Mouse (Mus musculus) cerebellum, postnatal 4 days (tissue): Measurements from ENCODE around the gene Mgst3.

Experiments
- DNase-seq, 2 experiments: peaks; one replicate each; pipeline ENCODE4 v3.0.0; 2022; ENCODE audit warnings: low spot score in 2 of 2, mixed read lengths in 1 of 2

Gene Mgst3

DNA sequence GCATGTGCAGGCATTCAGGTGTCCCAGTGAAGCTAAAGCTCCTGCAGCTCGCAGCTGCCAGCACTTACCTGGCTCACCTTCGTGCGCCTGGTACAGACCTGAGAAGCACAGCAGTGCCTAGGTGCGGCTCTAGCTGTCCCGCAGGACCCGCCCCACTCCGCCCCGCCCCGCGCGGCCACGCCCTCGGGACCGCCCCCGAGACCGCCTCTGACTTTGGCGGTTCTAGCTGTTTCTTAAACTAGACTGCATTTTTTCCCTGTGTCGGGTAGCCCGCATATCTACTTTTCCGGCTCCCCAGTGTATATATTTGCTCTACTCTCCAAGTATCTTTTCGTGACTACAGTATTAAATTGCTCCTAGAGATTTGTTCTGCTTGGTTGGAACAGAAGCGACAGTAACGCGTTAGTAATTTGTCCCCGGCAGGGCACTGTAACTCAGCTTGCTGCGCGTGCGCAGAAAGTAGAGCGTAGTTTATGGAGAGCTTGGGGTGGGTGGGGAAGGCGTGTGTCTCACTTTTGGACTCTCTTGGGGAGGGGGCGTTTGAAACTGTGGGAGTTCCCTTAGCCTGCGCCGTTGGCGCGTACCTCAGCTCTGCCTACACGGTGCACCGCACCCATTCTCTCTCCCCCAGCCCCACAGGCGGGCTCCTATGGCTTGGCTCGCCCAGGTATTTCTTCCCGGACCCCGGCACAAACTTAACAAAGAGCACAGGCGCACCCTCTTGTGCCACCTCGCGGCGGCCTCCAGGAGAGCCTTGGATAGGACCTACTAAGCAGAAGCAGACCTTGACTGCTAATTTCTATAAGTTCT lies at the start of gene Mgst3:
TSS of gene Mgst3 (minus strand) at position 159 of the 810 bp plus-strand sequence.
- peak; percentile 79 to 91 for DNase-seq

DNA sequence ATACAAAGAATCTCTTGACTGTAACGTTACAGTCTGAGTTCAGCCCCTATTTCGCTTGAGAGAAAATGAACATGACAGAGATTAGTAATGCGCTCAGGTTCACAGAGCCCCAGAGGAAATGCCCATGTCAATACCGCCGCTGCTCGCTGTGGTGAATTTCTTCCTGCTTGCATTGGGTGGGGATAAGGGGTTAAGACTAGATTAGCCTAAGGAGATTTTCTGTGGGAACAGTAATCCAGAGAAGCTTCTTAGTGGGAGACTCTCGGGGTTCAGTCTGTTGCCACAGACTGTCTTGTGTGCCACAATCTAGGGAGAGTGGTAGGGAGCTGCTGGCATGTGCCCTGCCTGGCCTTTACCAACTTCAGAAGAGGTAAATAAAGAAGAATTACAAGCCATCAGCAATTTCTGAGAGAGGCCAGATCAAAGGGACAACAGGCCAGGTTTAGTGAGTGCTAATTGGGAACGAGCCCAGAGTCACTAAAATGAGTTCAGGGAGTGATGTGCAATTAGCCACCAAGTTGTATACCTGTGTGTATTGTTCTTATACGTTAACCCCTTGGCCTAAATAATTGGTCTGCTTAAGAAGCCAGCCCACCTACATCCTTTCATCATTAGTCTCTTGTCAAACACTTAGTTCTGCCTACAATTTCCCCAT lies 44.7 kb upstream of the Mgst3 start:
- DNase-seq: no peak

DNA sequence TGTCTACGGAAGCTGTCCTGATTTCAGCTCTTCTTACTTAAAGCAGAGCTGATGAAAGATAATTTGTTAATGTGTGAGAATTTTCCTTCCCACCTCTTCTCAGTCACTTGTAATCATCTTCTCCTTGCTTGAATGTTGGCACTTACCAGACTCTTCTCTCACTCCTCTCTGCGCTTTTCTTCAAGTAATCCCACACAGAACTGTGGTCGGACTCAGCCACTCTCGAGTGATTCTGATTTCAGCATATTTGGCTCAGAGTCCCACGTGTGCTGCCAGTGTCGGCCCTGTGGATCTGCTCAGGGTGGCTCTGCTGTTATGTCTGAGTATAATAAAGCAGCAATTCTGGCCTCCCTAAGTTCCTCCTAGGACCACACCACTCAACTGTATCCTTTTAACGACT lies 43.5 kb upstream of the Mgst3 start:
- no peak for DNase-seq

DNA sequence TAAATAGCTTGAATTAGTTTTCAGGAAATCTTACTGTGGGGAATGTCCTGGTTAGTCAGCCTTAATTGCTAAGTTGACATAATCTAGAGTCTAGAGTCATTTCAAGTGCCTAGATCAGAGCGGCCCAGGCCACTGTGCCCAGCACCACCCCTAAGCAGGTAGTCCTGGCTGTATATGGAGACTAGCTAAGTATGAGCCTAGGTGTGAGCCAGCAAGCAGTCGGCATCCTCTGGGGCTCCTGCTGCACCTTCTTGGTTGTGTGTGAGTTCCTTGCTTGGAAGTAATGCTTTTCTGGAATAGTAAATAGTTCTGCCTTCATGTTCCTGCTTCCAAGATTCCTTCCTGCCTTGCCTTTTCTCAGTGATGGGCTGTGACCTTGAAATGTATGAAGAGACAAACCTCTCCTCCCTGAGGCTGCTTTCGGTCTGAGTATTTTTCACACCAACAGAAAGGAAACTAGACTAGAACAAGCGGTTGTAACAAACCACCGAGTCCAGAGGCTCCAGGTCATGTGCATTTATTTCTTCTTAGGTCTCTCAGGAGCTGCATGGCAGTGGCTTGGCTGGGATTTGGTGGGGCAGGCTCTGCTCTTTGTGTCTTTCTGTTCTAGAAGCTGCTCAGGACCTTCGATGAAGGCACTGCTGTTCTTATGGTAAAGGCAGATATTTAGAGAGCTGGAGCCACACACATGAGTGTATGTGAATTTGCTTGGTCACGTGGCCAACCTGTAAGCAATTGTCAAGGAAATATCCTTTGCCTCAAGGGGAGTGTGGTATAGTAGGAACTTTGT lies 42.7 kb upstream of the Mgst3 start:
- no peak for DNase-seq

DNA sequence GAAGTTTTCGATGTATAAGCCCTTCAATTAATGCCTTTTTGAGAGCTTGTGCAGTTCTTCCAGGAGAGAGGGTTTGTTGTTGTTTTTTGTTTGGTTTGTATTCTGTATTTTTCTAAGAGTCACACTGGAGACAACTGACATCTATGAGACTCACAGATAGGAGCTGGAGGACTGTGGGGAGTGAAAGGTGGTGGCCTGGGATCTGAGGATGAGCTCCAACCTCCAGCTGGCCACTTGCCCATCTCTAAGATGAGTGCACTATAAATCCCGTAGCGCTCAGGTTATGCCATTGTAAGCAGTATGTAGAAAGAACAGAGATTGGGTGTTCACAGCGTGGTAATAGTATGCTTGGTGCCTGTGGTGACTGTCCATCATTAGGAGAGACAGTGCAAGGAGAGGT lies 41.3 kb upstream of the Mgst3 start:
- DNase-seq: no peak

DNA sequence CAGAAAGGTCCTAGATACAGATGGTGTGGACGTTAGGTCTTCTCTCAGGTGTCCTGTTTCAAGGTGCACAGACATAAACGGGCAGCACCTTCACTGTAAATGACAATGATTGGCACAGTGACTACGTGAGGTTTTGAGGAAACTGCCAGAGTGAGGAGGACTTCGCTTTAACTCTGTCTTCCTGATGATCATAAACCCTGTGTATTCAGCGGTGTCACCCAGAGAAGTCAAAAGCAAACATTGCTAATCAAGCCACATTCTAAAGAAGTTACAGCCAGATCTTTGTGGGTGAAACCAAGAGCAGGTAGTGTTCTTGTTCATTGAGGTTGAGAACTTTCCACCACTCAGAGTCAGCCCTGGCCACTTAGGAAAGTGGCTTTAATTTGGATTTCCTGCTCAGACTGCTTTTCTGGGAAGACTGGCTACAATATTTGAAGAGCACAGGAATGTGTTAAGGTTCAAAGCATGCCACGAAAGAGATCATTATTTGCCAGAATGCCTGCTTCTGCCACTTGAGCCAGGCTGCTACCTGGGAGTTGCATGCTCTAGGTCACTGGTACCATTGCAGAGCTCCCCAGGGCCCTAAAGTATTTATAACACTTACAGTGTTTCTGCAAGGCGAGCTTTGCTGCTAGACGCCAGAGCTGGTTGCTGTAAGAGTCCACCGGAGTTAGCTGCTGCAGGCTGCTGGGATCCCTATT lies 37.5 kb upstream of the Mgst3 start:
- no peak for DNase-seq

DNA sequence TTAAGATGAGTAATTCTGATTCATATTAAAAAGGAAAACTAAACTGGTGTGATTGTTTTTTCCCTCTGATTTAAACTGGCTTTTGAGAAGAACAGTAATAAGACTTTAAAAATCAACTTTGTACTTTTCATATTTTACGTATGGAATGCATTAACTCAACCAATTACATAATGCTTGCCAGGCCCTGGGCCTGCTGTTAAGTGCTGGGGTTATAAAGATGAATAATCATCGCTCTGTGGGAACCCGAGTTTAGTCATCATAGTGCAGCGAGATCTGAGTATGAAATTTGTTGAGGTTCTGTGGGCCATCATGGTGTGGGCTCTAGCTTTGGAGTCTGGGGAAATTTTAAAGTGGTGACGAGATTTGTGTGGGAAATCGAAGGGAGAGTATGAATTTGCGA lies 33.0 kb upstream of the Mgst3 start:
- no peak for DNase-seq

DNA sequence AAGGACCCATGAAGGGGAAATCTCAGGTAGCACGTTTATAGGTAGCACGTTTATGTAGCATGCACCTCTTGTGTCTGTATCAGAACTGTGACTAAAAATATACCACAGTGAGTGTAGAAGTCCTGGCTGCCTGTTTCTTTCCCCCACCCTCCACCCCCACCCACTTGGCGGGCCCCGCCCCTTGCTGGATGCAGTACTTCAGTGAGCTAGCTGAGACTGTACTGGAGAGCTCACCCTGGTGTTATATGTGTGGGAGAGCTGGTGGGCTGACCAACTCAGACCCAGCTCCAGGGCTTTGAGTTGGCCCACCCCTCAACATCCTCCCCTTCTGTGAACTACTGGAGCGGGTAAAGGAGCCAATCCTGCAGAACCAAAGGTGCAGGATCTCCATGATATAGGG lies 31.9 kb upstream of the Mgst3 start:
- DNase-seq: no peak

DNA sequence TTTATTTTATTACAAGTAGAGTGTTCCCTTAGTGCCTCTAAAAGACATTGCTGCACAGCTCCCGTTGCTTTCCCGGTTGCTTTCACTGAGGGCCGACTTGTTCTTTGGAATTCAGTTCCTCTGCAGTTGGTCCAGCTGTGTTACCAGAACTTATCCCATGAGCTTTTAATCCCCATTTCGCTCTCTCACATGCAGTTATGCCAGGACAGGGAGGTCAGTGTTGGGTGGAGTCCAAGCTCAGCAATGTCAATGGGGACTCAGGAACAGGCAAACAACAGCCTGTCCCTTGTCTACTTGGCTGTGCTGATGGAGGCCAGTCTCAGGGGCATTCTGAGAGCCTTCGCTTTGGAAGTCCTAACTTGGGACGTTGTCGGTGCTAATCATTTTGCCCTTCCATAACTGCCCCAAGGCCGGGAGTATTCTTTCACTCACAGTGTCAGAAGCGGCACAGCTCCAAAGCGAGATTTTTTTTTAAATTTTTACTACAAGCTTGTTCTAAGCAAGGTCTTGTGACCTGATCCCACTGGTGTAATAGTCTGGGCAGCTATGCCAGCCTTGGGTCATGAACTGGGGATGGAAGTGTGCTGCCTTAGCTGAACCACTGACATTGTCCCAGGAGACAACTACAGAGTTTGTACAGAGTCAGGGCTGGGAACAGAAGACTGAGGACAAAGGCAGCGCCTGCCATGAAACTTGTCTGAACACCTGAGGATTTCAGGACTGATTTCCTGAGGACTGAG lies 29.0 kb upstream of the Mgst3 start:
- no peak for DNase-seq

DNA sequence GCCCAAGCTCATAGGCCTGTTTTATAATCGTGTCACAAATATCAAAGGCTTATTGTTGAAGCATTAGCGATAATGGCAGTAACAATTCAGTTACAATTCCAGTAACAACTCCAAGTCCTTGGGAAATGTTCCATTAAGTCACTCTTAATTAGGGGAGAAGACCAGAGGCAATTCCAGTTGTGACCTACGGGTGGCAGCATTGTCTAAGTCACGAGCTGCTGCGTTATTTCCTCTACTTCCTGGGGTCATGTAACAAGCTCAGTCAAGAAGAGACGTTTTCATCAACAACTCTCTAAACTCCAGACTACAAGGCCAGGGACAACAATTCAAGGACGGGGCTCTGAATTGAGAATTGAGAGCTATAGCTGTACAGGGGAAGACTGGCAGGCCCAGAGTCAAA lies 21.2 kb upstream of the Mgst3 start:
- peak; percentile 78 to 85 for DNase-seq

DNA sequence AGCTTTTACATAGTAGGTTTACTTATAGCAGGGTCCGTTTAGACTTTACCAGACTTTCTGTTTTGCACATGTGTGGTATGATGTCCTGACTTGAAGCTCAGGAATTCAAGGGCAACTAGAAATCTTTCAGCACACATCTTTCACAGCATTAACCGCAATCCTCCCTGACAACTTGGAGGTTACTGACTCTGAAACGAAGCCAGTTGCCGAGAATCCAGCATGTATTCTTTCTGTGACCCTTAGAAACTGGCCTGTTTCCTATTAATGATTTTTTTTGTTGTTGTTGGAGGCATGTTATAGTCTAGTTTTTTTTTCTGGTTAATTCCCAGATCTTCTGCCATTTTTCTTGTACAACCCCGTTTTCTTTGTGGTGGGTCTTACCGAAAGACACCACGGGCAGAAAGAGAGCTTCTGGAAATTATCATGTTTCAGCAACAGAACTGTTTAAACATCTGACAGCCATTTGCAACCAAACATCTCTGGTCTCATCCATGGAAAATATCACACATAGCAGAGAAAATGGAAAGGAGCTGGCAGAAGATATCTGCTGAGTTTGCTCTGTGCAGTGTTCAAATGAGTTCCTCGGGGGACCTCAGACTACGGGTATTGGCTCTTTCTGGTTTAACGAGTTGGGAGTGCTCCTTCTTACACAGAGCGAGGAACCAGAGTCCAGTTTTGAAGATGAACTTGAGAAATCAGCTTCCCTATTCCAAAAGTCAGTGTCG lies 18.5 kb upstream of the Mgst3 start:
- DNase-seq: no peak

DNA sequence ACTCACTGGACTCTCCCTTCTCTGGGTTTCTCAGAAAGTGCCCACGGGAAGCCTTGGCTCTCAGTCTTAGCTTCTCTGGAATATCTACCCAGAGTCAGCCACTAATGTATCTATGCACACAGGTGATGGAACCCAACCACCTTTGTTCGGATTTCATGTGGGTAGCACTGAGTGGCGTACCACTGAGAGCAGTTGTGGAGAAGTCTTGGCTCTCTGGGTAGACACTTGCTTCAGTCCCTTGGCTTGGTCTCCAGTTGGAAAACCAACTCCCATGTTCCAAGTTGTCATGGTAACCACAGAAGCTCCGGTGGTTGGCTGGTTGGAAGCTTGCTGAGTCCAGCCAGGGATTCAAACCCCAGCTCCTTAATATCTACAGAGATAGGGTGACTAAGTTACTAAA lies 16.0 kb upstream of the Mgst3 start:
- DNase-seq: no peak

DNA sequence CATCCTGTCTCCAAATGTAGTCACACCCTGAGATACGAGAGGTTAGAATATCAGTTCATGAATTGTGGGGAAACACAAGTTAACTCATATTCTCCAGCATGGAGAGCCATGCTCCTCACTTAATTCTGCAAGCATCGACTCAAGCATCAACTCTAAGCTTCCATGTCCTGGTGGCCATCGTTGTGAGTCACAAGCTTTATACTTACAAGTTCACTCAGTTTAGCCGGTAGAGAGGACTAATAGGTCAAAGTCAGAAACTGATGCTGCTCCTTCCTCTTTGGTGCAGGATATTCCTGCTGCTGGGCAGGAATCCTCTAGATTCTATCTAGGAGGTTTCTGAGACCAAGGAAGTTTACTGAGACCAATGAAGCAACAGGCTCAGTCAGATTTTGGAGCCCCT lies 11.6 kb upstream of the Mgst3 start:
- DNase-seq: no peak

DNA sequence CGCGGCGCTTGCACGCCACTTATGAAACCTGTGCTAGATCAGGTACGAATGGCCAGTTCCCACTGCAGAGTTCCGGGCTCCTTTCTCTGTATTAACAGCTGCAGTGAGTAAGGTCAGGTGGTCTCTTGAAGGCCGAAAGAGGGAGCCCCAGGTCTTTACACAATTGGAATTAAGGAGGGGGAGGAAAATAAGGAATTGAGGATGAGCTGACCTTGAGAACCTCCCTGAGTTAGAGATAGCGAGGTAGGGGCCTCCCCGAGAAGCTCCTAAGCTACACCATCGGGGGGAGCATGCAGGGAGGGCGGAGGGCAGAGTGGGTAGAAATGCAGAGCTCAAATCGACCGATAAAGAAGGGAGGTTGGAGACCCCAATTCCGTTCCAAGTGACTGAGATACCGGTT lies 360 bp downstream of the Mgst3 start:
- no peak for DNase-seq

DNA sequence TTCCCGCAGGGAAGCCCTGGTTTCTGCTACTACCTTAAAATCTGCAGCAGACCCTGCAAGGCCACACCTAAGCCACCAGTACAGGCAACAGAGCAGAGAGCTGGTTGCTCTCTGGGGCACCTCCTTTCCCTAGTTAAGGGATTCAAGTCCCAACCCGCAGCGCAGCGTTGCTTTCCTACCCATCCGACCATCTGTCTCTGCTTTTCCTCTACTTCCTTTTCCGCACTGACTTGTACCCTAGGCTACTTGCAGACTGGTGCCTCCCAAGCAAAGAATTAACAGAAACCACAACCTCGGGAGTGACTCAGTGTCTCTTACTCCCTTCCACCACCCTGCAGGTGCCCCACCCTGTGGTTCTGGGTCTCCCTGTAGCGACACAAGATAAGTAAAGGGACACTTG lies 954 bp downstream of the Mgst3 start:
- DNase-seq: no peak

DNA sequence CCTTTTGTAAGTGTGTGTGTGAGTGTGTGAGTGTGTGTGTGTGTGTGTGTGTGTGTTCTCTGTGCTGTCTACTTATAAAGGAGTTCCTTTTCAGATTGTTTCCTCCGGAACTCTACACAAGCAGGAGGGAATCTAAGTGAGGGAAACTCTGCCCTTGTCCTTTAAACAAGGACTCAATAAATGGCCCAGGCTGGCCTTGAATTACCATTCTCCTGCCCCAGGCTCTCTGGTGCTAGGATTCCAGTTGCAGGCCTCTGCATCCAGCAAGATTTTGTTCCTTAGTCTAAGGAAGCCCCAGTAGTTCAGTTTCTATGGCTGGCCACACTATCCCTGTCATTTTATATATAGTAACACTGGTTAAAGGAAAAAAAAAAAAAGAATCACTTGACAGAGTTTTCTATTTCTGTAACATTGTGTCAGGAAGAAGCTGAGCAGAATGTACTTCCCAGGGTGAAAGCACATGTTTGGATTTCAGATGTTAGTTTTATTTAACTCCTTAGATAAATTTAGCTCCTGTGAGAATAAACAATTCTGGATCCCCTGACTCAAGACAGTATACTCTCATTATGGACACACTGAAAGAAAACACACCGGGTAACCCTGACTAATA lies 1.5 kb downstream of the Mgst3 start:
- DNase-seq: no peak

DNA sequence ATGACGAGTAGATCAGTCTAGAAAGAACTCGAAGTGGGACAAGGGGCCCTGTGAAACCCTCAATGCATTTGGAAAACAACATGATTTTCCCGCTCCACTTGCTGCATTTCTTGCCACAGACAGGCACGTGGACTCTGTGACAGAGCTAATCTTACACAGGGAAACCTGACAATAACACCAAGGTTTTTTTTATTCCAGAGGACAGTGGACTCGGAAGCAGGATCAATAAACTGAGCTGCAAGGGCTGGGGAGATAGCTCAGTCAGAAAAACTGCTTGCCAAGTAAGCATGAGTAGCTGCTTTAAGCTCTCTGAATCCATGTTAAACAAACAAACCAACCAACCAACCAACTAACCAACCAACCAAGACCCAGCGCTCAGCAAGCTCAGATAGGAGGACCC lies 2.4 kb downstream of the Mgst3 start:
- DNase-seq: no peak

DNA sequence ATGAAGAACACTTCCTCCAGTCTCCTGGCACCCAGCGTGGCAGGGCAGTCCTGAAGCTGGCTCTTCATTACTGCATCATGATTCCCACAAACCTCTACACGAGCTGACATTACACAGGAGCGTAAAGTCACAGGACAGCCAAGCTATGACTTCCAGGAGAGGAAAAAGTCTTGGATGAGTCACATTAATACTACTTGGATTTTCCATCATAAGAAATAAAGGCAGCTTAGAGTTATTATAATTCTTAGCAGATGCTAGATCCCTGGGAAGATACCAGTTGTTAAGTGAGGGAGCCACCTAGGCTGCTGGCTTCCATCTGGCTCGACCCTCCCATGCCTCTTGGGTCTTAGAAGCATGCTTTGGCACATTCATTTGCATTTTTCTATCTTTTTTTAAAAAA lies 3.3 kb downstream of the Mgst3 start:
- DNase-seq: no peak

DNA sequence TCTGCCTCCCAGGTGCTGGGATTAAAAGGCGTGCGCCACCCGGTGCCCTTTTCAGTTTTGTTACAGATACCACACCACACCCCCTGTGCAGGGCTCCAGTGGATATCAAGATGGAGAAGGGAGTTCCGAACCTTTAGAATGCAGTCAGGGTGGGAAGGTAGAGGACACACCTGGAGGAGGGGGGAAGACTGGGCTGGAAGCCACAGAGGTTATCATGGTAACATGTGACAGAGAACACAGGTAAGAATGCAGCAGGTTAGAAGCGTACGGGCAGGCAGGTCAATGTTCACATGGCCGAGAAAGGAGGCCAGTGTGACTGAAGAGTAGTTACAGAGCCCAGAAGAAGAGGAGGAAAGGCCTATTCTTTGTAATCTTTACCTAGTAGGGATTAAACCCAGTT lies 4.1 kb downstream of the Mgst3 start:
- DNase-seq: no peak

DNA sequence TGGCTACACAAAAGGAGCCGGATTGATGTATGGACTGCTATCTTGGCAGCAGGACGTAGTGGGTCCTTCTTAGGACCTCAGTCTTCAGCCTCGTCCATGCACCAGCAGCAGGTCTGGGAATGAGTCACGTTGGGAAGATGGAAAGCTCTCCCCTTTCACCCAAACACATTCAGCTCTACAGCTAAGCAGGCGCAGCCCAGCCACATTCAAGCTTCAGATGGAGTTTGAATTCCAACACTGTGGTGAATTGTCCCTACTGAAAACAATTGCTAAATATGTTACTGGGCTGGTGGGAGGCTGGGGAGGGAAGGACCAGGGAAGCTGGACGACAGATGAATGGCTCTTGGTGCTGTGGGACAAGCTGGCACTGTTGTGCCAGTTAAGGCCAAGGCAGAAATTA lies 5.1 kb downstream of the Mgst3 start:
- no peak for DNase-seq
